Mouse (Mus musculus) ES-E14 (cell line): ENCODE measurements at regions not wholly inside any gene's neighbourhood (a gene's known extent, or its start where the extent isn't known, plus 50 kb on each side); places are given as distances from the start of the nearest gene placed in this dataset.

Experiments used
- DNase-seq: peaks from one replicate; pipeline ENCODE4 v3.0.0-alpha.2; 2013; ENCODE audit warnings: low read depth, low spot score
- H3K27ac ChIP-seq: 2 replicates; pipeline ENCODE4 v1.5.1; 2012; ENCODE audit warnings: low read depth, mild to moderate bottlenecking, low read length, moderate library complexity, mixed read lengths; ENCODE audit not compliant: poor library complexity, insufficient read depth, severe bottlenecking
- H3K36me3 ChIP-seq: 2 replicates; pipeline ENCODE4 v1.6.1; 2012; ENCODE audit warnings: mild to moderate bottlenecking, low read length, moderate library complexity, mixed read lengths; ENCODE audit not compliant: control insufficient read depth, poor library complexity, insufficient read depth, severe bottlenecking
- H3K4me1 ChIP-seq, 2 experiments: fragments of 150-350 bp in 1 of 2; sonication (generic) in 1 of 2; 2 replicates each; pipeline ENCODE4 v1.6.1; 2012; ENCODE audit warnings: low read length in 2 of 2, mild to moderate bottlenecking in 1 of 2, mixed read lengths in 1 of 2; ENCODE audit not compliant: control insufficient read depth in 2 of 2, insufficient read depth in 2 of 2, poor library complexity in 1 of 2
- H3K4me3 ChIP-seq, 2 experiments: fragments of 150-350 bp in 1 of 2; sonication (generic) in 1 of 2; 2 replicates each; pipeline ENCODE4 v1.5.1; 2012; ENCODE audit warnings: low read length in 2 of 2, low read depth in 1 of 2, mild to moderate bottlenecking in 1 of 2, mixed read lengths in 1 of 2; ENCODE audit not compliant: insufficient read depth in 1 of 2, poor library complexity in 1 of 2, severe bottlenecking in 1 of 2
- H3K9ac ChIP-seq: 2 replicates; pipeline ENCODE4 v1.6.1; 2012; ENCODE audit warnings: low read depth, mild to moderate bottlenecking, low read length, mixed read lengths; ENCODE audit not compliant: poor library complexity, insufficient read depth, severe bottlenecking
- H3K9me3 ChIP-seq: fragments of 150-350 bp; sonication (generic); 2 replicates; pipeline ENCODE4 v1.6.1; 2012; ENCODE audit warnings: low read depth, mild to moderate bottlenecking, low read length; ENCODE audit not compliant: control insufficient read depth, insufficient read depth
- CHD2 ChIP-seq: IDR thresholded peaks from 2 replicates; pipeline ENCODE4 v1.6.1; 2014; ENCODE audit warnings: mild to moderate bottlenecking, low read depth, low read length, inconsistent platforms
- HCFC1 ChIP-seq: IDR thresholded peaks from 2 replicates; pipeline ENCODE4 v1.6.1; 2012; ENCODE audit warnings: low read length, inconsistent platforms, borderline replicate concordance; ENCODE audit not compliant: insufficient read depth
- MAFK ChIP-seq: IDR thresholded peaks from 2 replicates; pipeline ENCODE4 v1.6.1; 2014; ENCODE audit warnings: mild to moderate bottlenecking, low read depth, low read length, inconsistent platforms; ENCODE audit not compliant: insufficient read depth
- ZC3H11A ChIP-seq: IDR thresholded peaks from 2 replicates; pipeline ENCODE4 v1.6.1; 2012; ENCODE audit warnings: low read depth, mild to moderate bottlenecking, inconsistent platforms, low read length, borderline replicate concordance
- ZNF384 ChIP-seq: IDR thresholded peaks from 2 replicates; pipeline ENCODE4 v1.6.1; 2012; ENCODE audit warnings: low read depth, low read length, inconsistent platforms
- in situ Hi-C, 2 experiments: fragments of 600-800 bp; cut with MboI; formaldehyde crosslinking; loops; one replicate each; pipeline ENCODE4 v1.15.1; 2025; ENCODE audit warnings: low sequenced_read_pairs in 2 of 2, inconsistent platforms in 1 of 2; ENCODE audit not compliant: unreplicated experiment in 2 of 2

DNA sequence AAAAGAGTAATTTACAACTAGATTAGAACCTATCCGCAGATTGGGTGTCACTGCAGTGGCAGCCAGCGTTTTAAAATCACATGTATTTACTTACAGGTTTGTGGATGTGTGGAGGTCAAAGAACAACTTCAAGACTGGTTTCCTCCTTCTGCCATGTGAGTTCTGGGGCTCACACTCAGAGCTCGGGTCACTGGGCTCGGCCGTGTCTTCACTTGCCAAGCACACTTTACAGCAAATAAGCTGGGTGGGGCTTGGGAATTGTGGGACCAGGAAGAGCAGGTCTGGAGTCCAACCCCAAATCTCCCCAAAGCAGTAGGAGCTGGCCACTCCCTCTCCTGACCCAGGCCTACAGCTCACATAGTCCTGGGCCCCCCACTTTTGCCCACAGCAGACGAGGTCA lies 202.5 kb upstream of the 4930535I16Rik start:
- H3K27ac ChIP-seq: no peak overlapping the region
- TF ChIP-seq HCFC1 (no peak), ZC3H11A (no peak), MAFK (no peak), ZNF384 (no peak)
- no peaks in the 10 kb centered on the region for H3K36me3 ChIP-seq
- H3K9ac ChIP-seq: no peak overlapping the region
- DNase-seq: no peak
- in situ Hi-C loops: no loop called here
- peaks cover 0 to 4% of the 10 kb centered on the region in 2 experiments; a peak in 2 of 4 replicates for H3K4me1 ChIP-seq
- no peaks in the 10 kb centered on the region for H3K9me3 ChIP-seq
- H3K4me3 ChIP-seq: no peak overlapping the region

DNA sequence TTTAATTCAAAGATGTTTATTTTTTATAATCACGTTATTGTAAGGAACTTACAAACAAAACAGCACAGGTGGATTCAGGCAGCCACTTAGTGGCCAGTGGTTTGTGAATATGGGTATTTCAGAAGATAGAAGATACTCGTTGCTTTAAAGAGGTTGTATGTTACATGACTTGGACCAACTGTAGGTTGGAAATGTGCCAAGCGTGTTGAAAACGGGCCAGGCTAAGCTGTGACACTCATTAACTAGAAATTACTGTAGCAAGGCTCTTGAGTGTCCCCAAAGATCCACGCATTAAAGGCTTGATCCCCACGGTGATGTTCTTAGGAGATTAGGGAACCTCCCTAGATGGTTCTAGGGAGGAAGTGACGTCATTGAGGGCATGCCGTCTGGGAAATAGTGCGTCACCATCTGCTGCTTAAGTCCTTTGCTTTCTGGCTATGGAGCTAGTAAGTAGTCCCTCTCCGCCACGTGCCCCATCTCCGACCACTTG lies 196.1 kb upstream of the 4930535I16Rik start:
- Histone ChIP-seq H3K27ac (no peak overlapping the region), H3K9me3 (no peaks in the 10 kb centered on the region), H3K9ac (no peak overlapping the region), H3K4me1 (no peaks in the 10 kb centered on the region), H3K36me3 (no peaks in the 10 kb centered on the region), H3K4me3 (no peak overlapping the region)
- no peak for DNase-seq
- no peak for TF ChIP-seq HCFC1
- no peak for TF ChIP-seq ZC3H11A
- TF ChIP-seq CHD2: no peak
- no peak for TF ChIP-seq ZNF384
- no peak for TF ChIP-seq MAFK
- in situ Hi-C loops: no loop called here

DNA sequence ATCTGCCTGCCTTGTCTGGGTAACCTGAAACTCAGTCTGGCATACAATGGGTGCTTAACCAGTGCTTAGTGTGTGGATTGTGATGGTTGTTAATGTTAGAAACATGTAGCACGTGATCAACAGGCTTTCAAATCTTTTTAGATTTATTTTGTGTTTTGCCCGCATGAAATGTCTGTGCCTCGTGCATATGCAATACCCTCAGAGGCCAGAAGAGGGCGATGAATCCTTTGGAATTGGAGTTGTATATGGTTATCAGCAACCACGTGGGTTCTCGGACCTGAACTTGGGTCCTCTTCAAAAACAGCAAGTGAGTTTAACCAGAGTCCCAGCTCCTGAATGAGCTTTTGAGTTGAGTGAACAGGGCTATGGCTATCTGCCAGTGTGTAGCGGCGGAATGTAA lies 192.9 kb upstream of the 4930535I16Rik start:
- 0 out of 4 replicates have a peak, but pooled peaks cover 0 to 2% of the 10 kb centered on the region in 2 experiments for H3K4me1 ChIP-seq
- TF ChIP-seq HCFC1 (no peak), MAFK (no peak), ZC3H11A (no peak), ZNF384 (no peak), CHD2 (no peak)
- H3K27ac ChIP-seq: no peak overlapping the region
- no peaks in the 10 kb centered on the region for H3K36me3 ChIP-seq
- in situ Hi-C loops: no loop called here
- H3K9me3 ChIP-seq: no peaks in the 10 kb centered on the region
- peak; percentile 60 for DNase-seq
- no peak overlapping the region for H3K9ac ChIP-seq
- H3K4me3 ChIP-seq: no peak overlapping the region

DNA sequence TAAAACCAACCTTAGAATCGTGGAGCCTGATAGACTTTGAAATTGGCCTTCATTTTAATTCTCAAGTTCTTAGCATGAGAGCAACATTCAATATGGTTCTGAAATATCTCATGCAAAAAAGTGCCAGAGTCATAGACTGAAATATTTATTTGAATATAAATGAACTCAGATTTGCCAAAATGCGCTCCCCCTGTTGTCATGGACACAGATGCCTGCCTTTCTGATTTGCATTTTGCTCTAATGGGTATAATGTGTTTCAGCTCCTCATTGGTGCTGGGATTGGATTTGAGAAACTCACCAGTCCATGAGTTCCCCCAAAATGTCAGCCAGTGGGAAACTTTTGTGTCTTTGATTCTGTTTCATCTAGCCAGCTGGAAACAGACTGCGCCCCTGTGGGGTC lies 191.5 kb upstream of the 4930535I16Rik start:
- no peak overlapping the region for H3K27ac ChIP-seq
- no peak overlapping the region for H3K4me3 ChIP-seq
- DNase-seq: no peak
- H3K9ac ChIP-seq: no peak overlapping the region
- 0 out of 4 replicates have a peak, but pooled peaks cover 0 to 2% of the 10 kb centered on the region in 2 experiments for H3K4me1 ChIP-seq
- H3K9me3 ChIP-seq: no peaks in the 10 kb centered on the region
- TF ChIP-seq HCFC1: no peak
- TF ChIP-seq ZC3H11A: no peak
- TF ChIP-seq ZNF384: no peak
- no peak for TF ChIP-seq MAFK
- H3K36me3 ChIP-seq: no peaks in the 10 kb centered on the region
- in situ Hi-C loops: no loop called here

DNA sequence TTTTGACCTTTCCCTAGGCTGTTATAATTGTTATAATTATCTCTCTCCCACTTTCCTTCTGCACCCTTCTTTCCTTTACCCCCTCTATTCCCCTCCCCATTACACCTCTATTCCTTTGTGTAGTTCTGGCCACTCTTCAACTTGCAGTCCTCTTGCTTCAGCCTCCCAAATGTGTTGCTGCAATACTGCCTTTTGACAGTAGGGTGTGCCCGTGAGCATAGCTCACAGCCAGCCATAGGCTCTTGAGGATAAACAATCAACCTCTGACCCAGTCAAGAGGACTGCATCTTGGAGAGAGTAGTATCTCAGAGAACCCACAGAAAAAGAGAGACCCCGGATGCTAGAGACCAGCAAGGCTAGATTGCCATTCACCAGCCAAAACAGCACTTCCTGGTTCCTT lies 184.9 kb upstream of the 4930535I16Rik start:
- Histone ChIP-seq H3K9ac (no peak overlapping the region), H3K36me3 (no peaks in the 10 kb centered on the region), H3K27ac (no peak overlapping the region), H3K4me1 (0 out of 4 replicates have a peak, but pooled peaks cover 0 to 2% of the 10 kb centered on the region in 2 experiments), H3K4me3 (no peak overlapping the region), H3K9me3 (no peaks in the 10 kb centered on the region)
- DNase-seq: peak; percentile 56
- TF ChIP-seq ZC3H11A: no peak
- TF ChIP-seq ZNF384: no peak
- no peak for TF ChIP-seq HCFC1
- TF ChIP-seq MAFK: no peak
- no peak for TF ChIP-seq CHD2
- in situ Hi-C loops: no loop called here
